Mouse (Mus musculus): ENCODE measurements around the gene Zfp950.

DNA sequence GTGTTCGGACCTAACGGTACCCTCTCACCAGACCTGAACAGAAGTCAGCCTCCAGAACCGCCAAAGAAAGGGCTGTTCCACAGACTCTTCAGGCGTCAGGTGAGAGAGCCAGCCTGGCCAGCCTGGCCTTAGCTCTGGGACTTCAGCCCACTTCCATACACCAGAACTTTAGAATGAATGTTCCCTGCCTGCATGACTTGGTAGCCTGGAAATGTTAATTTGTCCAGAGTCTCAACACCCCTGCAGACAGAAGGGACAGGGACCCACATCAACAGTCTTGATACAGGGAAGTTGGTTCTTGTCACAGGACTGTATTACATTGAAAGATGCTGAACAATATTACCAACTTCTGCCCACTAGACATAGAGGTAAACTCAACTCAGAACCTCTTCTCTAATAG lies 50.1 kb downstream of the Zfp950 start:
- no peak for TF ChIP-seq GATA1 (IDR thresholded peaks at IDR 0.05; ENCODE audit: borderline replicate concordance, low read length)
- no peak for TF ChIP-seq FLI1 (IDR thresholded peaks at IDR 0.05; ENCODE audit: low read length)
